Mouse (Mus musculus): ENCODE data around the gene Cacna1g.

- TF ChIP-seq POLR2A (IDR thresholded peaks at IDR 0.05; ENCODE audit: control insufficient read depth, extremely low read depth, insufficient read depth, low read length, poor library complexity) (no peak), CTCF (IDR thresholded peaks at IDR 0.05; ENCODE audit: borderline replicate concordance, control insufficient read depth, extremely low read depth, insufficient read depth, low read length, poor library complexity) (no peak)
Observed at GRCm38 (mm10) chr11:94369981-94370380, 104.0 kb downstream of the Cacna1g start.

Data from thymus, adult 2 months (tissue).